Mouse (Mus musculus): ENCODE data around the gene Upk1b. TPM values are rescaled to one million over a fixed set of nuclear protein-coding genes. Genes with fewer than 3 reads are reported as not detected.

The Upk1b gene
- polyA plus RNA-seq, 1 experiment from 2014 or later, result 2.6 TPM

- 0 out of 2 replicates have a peak, but pooled peaks cover 2% of the 10 kb centered on the region for H3K4me1 ChIP-seq (ENCODE audit: insufficient read depth)
- ATAC-seq (no peak), DNase-seq (no peak)
- no peaks in the 10 kb centered on the region for H3K27me3 ChIP-seq (ENCODE audit: insufficient read depth, low read length)
- no peaks in the 10 kb centered on the region for H3K9me3 ChIP-seq (ENCODE audit: low read length)
- H3K36me3 ChIP-seq (replicated peaks; ENCODE audit: insufficient read depth, low read length), result no peaks in the 10 kb centered on the region; the same call in 1 of the 2 replicates
- no peak overlapping the region for H3K4me2 ChIP-seq (ENCODE audit: low read depth, low read length)
- WGBS (ENCODE audit: insufficient replicate concordance), result 71% methylated on average over 8 of the region's 8 CpGs
- H3K4me3 ChIP-seq (ENCODE audit: low read depth, low read length), result no peak overlapping the region
- H3K9ac ChIP-seq (replicated peaks), result no peak overlapping the region
- no peak overlapping the region for H3K27ac ChIP-seq (ENCODE audit: low read depth)
- TF ChIP-seq EP300 (IDR thresholded peaks at IDR 0.05; ENCODE audit: low read depth) (peak; percentile 68; the same call in 1 of the 2 replicates), CTCF (IDR thresholded peaks at IDR 0.05; ENCODE audit: low read depth) (no peak)
These were observed 32.4 kb downstream of the Upk1b start for GRCm38 (mm10) chr16:38767761-38768160.

GRCm38 (mm10) chr16:38766671-38767070, 33.5 kb downstream of the Upk1b start:
- Histone ChIP-seq H3K27me3 (ENCODE audit: insufficient read depth, low read length) (no peaks in the 10 kb centered on the region), H3K27ac (ENCODE audit: low read depth) (no peak overlapping the region), H3K4me3 (ENCODE audit: low read depth, low read length) (no peak overlapping the region), H3K9me3 (ENCODE audit: low read length) (no peaks in the 10 kb centered on the region), H3K4me1 (ENCODE audit: insufficient read depth) (0 out of 2 replicates have a peak, but pooled peaks cover 2% of the 10 kb centered on the region), H3K4me2 (ENCODE audit: low read depth, low read length) (no peak overlapping the region), H3K36me3 (replicated peaks; ENCODE audit: insufficient read depth, low read length) (no peaks in the 10 kb centered on the region; the same call in 1 of the 2 replicates), H3K9ac (replicated peaks) (no peak overlapping the region)
- ATAC-seq (no peak), DNase-seq (no peak)
- TF ChIP-seq EP300 (IDR thresholded peaks at IDR 0.05; ENCODE audit: low read depth), result no peak
- no peak for TF ChIP-seq CTCF (IDR thresholded peaks at IDR 0.05; ENCODE audit: low read depth)
- WGBS (ENCODE audit: insufficient replicate concordance), result 61% methylated on average over 3 of the region's 3 CpGs

- TF ChIP-seq EP300 (IDR thresholded peaks at IDR 0.05; ENCODE audit: low read depth), result no peak
- no peak for TF ChIP-seq CTCF (IDR thresholded peaks at IDR 0.05; ENCODE audit: low read depth)
- no peak overlapping the region for H3K4me2 ChIP-seq (ENCODE audit: low read depth, low read length)
- H3K4me3 ChIP-seq (ENCODE audit: low read depth, low read length), result no peak overlapping the region
- no peak for ATAC-seq
- no peak for DNase-seq
- H3K27ac ChIP-seq (ENCODE audit: low read depth), result peak overlapping the region; percentile 64
- peaks cover 2% of the 10 kb centered on the region; the same call in 1 of the 2 replicates for H3K4me1 ChIP-seq (ENCODE audit: insufficient read depth)
- no peaks in the 10 kb centered on the region for H3K9me3 ChIP-seq (ENCODE audit: low read length)
- no peaks in the 10 kb centered on the region; the same call in 1 of the 2 replicates for H3K36me3 ChIP-seq (replicated peaks; ENCODE audit: insufficient read depth, low read length)
- H3K9ac ChIP-seq (replicated peaks), result no peak overlapping the region
- 0 out of 2 replicates have a peak, but pooled peaks cover 3% of the 10 kb centered on the region for H3K27me3 ChIP-seq (ENCODE audit: insufficient read depth, low read length)
- 41% methylated on average over 4 of the region's 4 CpGs for WGBS (ENCODE audit: insufficient replicate concordance)
These were observed 36.6 kb downstream of the Upk1b start for GRCm38 (mm10) chr16:38763508-38763907.

GRCm38 (mm10) chr16:38762401-38762800, 37.7 kb downstream of the Upk1b start:
- Histone ChIP-seq H3K36me3 (replicated peaks; ENCODE audit: insufficient read depth, low read length) (no peaks in the 10 kb centered on the region), H3K4me1 (ENCODE audit: insufficient read depth) (peaks cover 2% of the 10 kb centered on the region; the same call in 1 of the 2 replicates), H3K9ac (replicated peaks) (no peak overlapping the region), H3K27ac (ENCODE audit: low read depth) (no peak overlapping the region), H3K4me3 (ENCODE audit: low read depth, low read length) (no peak overlapping the region), H3K9me3 (ENCODE audit: low read length) (no peaks in the 10 kb centered on the region), H3K27me3 (ENCODE audit: insufficient read depth, low read length) (0 out of 2 replicates have a peak, but pooled peaks cover 3% of the 10 kb centered on the region), H3K4me2 (ENCODE audit: low read depth, low read length) (no peak overlapping the region)
- no peak for TF ChIP-seq EP300 (IDR thresholded peaks at IDR 0.05; ENCODE audit: low read depth)
- TF ChIP-seq CTCF (IDR thresholded peaks at IDR 0.05; ENCODE audit: low read depth), result no peak
- no peak for DNase-seq
- 77% methylated on average over 8 of the region's 8 CpGs for WGBS (ENCODE audit: insufficient replicate concordance)
- no peak for ATAC-seq

- Histone ChIP-seq H3K9ac (replicated peaks) (no peak overlapping the region), H3K27me3 (ENCODE audit: insufficient read depth, low read length) (0 out of 2 replicates have a peak, but pooled peaks cover 3% of the 10 kb centered on the region), H3K4me3 (ENCODE audit: low read depth, low read length) (no peak overlapping the region), H3K9me3 (ENCODE audit: low read length) (no peaks in the 10 kb centered on the region), H3K27ac (ENCODE audit: low read depth) (no peak overlapping the region), H3K4me2 (ENCODE audit: low read depth, low read length) (no peak overlapping the region), H3K36me3 (replicated peaks; ENCODE audit: insufficient read depth, low read length) (no peaks in the 10 kb centered on the region), H3K4me1 (ENCODE audit: insufficient read depth) (peaks cover 2% of the 10 kb centered on the region; the same call in 1 of the 2 replicates)
- ATAC-seq, result no peak
- TF ChIP-seq CTCF (IDR thresholded peaks at IDR 0.05; ENCODE audit: low read depth), result no peak
- TF ChIP-seq EP300 (IDR thresholded peaks at IDR 0.05; ENCODE audit: low read depth), result no peak
- WGBS (ENCODE audit: insufficient replicate concordance), result 83% methylated on average over 5 of the region's 5 CpGs
- DNase-seq, result no peak
These were observed 38.2 kb downstream of the Upk1b start for GRCm38 (mm10) chr16:38761972-38762371.

- H3K27me3 ChIP-seq (ENCODE audit: insufficient read depth, low read length), result 0 out of 2 replicates have a peak, but pooled peaks cover 3% of the 10 kb centered on the region
- TF ChIP-seq EP300 (IDR thresholded peaks at IDR 0.05; ENCODE audit: low read depth) (no peak), CTCF (IDR thresholded peaks at IDR 0.05; ENCODE audit: low read depth) (no peak)
These were observed 39.2 kb downstream of the Upk1b start for GRCm38 (mm10) chr16:38760834-38761375.

More at GRCm38 (mm10) chr16:38760834-38761375, 39.2 kb downstream of the Upk1b start:
- H3K4me2 ChIP-seq (ENCODE audit: low read depth, low read length), result no peak overlapping the region
- H3K4me3 ChIP-seq (ENCODE audit: low read depth, low read length), result no peak overlapping the region
- H3K4me1 ChIP-seq (ENCODE audit: insufficient read depth), result peaks cover 2% of the 10 kb centered on the region; the same call in 1 of the 2 replicates
- peak overlapping the region; percentile 41 for H3K27ac ChIP-seq (ENCODE audit: low read depth)
- no peaks in the 10 kb centered on the region for H3K9me3 ChIP-seq (ENCODE audit: low read length)
- WGBS (ENCODE audit: insufficient replicate concordance), result 33% methylated on average over 6 of the region's 6 CpGs
- H3K9ac ChIP-seq (replicated peaks), result no peak overlapping the region
- H3K36me3 ChIP-seq (replicated peaks; ENCODE audit: insufficient read depth, low read length), result no peaks in the 10 kb centered on the region
- ATAC-seq, result no peak
- no peak for DNase-seq

All from liver, postnatal 0 days (tissue).